Mouse (Mus musculus): ENCODE measurements around the gene Slc48a1.
A peak's percentile ranks its signal among the peaks of the same experiment; 100 is the strongest.

The Slc48a1 gene

GRCm38 (mm10) chr15:97778311-97779098 is at the start of gene Slc48a1:
TSS of gene Slc48a1 (plus strand) at chr15:97778520.
- no peak for DNase-seq

- peak; percentile 7 for DNase-seq
Observed at GRCm38 (mm10) chr15:97728804-97729203, 49.5 kb upstream of the Slc48a1 start.

- no peak for DNase-seq
Observed at GRCm38 (mm10) chr15:97730365-97730764, 48.0 kb upstream of the Slc48a1 start.

- DNase-seq: no peak
Observed at GRCm38 (mm10) chr15:97731111-97731510, 47.2 kb upstream of the Slc48a1 start, which contains the start of gene Endou. TSS of gene Endou (minus strand) at chr15:97731339.

GRCm38 (mm10) chr15:97731988-97732387 is 46.3 kb upstream of the Slc48a1 start:
- no peak for DNase-seq

- no peak for DNase-seq
Observed at GRCm38 (mm10) chr15:97738923-97739322, 39.4 kb upstream of the Slc48a1 start.

- DNase-seq: no peak
Observed at GRCm38 (mm10) chr15:97740283-97740732, 38.0 kb upstream of the Slc48a1 start.

GRCm38 (mm10) chr15:97741662-97742061 is 36.7 kb upstream of the Slc48a1 start:
- DNase-seq: no peak

- DNase-seq: no peak
Observed at GRCm38 (mm10) chr15:97742074-97742473, 36.2 kb upstream of the Slc48a1 start.

GRCm38 (mm10) chr15:97742600-97742999 is 35.7 kb upstream of the Slc48a1 start:
- DNase-seq: no peak

- no peak for DNase-seq
Observed at GRCm38 (mm10) chr15:97743210-97743609, 35.1 kb upstream of the Slc48a1 start.

- no peak for DNase-seq
Observed at GRCm38 (mm10) chr15:97743961-97744525, 34.3 kb upstream of the Slc48a1 start.

GRCm38 (mm10) chr15:97744930-97745329 is 33.4 kb upstream of the Slc48a1 start:
- DNase-seq: no peak

GRCm38 (mm10) chr15:97745331-97745730 is 33.0 kb upstream of the Slc48a1 start:
- DNase-seq: no peak

- DNase-seq: no peak
Observed at GRCm38 (mm10) chr15:97746278-97746677, 32.0 kb upstream of the Slc48a1 start.

GRCm38 (mm10) chr15:97746748-97747147 is 31.6 kb upstream of the Slc48a1 start:
- DNase-seq: no peak

GRCm38 (mm10) chr15:97747486-97747885 is 30.8 kb upstream of the Slc48a1 start:
- DNase-seq: no peak

- DNase-seq: no peak
Observed at GRCm38 (mm10) chr15:97748309-97748708, 30.0 kb upstream of the Slc48a1 start.

GRCm38 (mm10) chr15:97748964-97749363 is 29.4 kb upstream of the Slc48a1 start:
- no peak for DNase-seq

- DNase-seq: no peak
Observed at GRCm38 (mm10) chr15:97749397-97749796, 28.9 kb upstream of the Slc48a1 start.

GRCm38 (mm10) chr15:97749841-97750240 is 28.5 kb upstream of the Slc48a1 start:
- no peak for DNase-seq

- DNase-seq: peak; percentile 36
Observed at GRCm38 (mm10) chr15:97750697-97751096, 27.6 kb upstream of the Slc48a1 start.

GRCm38 (mm10) chr15:97751676-97752075 is 26.6 kb upstream of the Slc48a1 start:
- DNase-seq: no peak

GRCm38 (mm10) chr15:97752491-97752890 is 25.8 kb upstream of the Slc48a1 start:
- DNase-seq: no peak
